Mouse (Mus musculus) cortical plate, adult 2 months (tissue): ENCODE results near the gene Prr14l. TPM values are rescaled to one million over a fixed set of nuclear protein-coding genes. Genes with fewer than 3 reads are reported as not detected.
A peak's percentile ranks its signal among the peaks of the same experiment; 100 is the strongest.
"Not testable (repeated sequence)": the region's sequence is repeated elsewhere in the genome, so short reads cannot be mapped to it uniquely, and the experiment has no call there.

Source experiments
- H3K27ac ChIP-seq: fragments of 200-500 bp; 2 replicates; pipeline ENCODE4 v1.5.1; 2012; ENCODE audit warnings: low read length, control low read depth, inconsistent platforms; ENCODE audit not compliant: insufficient read depth
- H3K4me1 ChIP-seq: fragments of 200-500 bp; 2 replicates; pipeline ENCODE4 v1.6.1; 2011; ENCODE audit warnings: low read length; ENCODE audit not compliant: control insufficient read depth, insufficient read depth
- H3K4me3 ChIP-seq: fragments of 200-500 bp; 2 replicates; pipeline ENCODE4 v1.5.1; 2011; ENCODE audit warnings: mild to moderate bottlenecking, low read length, control low read depth; ENCODE audit not compliant: insufficient read depth
- CTCF ChIP-seq: fragments of 200-500 bp; IDR thresholded peaks from 2 replicates; pipeline ENCODE4 v1.5.1; 2011; ENCODE audit warnings: mild to moderate bottlenecking, control low read depth, low read length; ENCODE audit not compliant: insufficient read depth; ENCODE audit errors: extremely low read depth
- POLR2A ChIP-seq: fragments of 200-500 bp; IDR thresholded peaks from 2 replicates; pipeline ENCODE4 v1.6.1; 2011; ENCODE audit warnings: mild to moderate bottlenecking, low read length, control low read depth; ENCODE audit not compliant: insufficient read depth; ENCODE audit errors: extremely low read depth
- polyA plus RNA-seq: library from polyadenylated mRNA; depleted of rRNA; stranded (reverse); fragments of >200 nt; gene quantifications from 2 replicates; pipeline ENCODE4 v1.2.3, GENCODE M21; 2012

The Prr14l gene
- polyA plus RNA-seq, 1 experiment = 16.0 TPM

DNA sequence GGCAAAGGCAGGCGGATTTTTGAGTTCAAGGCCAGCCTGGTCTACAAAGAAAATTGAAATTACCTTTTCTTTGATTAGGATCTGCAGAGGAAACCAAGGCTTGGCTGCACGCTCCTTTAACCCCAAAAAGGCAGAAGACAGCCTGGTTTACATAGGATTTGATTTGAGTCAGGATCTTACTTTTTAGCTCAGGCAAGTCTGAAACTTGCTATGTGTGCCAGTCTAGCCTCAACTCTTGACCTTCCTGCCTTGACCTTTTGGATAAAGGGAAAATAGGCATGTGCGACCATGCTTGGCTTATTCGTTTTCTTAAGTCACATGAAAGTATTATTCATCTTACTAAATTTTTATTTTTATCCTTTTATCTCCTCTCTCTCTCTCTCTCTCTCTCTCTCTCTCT is 762 bp upstream of the Prr14l start:
- no peak overlapping the region for H3K27ac ChIP-seq
- H3K4me3 ChIP-seq = no peak overlapping the region
- H3K4me1 ChIP-seq = peaks cover 2% of the 10 kb centered on the region; the same call in 1 of the 2 replicates
- TF ChIP-seq CTCF (no peak), POLR2A (no peak)

DNA sequence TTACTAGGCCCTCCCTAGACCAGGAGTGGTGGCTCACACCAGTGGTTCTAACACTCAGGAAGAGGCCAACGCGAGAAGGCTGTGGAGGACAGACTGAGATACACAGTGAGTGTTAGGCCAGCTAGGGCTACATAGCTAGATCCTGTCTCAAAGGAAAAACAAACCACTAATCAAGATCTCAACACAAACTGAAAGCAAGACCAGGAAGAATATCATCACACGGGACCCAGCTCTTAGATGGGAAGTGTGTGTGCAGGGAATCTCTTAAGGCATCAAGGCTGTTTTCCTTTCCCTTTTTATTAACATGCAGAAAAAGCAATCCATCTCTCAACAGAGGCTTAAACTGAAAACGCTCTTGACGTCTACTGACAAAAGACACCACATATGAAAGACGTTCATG is 2.0 kb downstream of the Prr14l start:
- Histone ChIP-seq H3K4me3 (no peak overlapping the region; the same call in 1 of the 2 replicates), H3K4me1 (peaks cover 2% of the 10 kb centered on the region; the same call in 1 of the 2 replicates), H3K27ac (no peak overlapping the region)
- no peak for TF ChIP-seq CTCF
- TF ChIP-seq POLR2A = no peak

DNA sequence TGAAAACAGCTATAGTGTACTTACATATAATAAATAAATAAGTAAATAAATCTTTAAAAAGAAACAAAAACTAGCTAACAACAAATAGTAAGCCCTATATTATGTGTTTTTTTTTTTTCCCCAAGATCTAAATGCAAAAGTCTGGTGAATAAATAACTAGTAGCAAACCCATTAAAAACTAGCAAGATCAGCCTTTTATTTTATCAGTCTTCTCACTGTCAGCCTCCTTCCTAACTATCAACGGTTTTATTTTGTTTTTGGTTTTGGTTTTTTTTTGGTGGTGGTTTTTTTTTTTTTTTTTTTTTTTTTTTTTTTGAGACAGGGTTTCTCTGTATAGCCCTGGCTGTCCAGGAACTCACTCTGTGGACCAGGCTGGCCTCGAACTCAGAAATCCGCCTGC is 4.5 kb downstream of the Prr14l start:
- not testable (repeated sequence) for H3K4me1 ChIP-seq, H3K27ac ChIP-seq

DNA sequence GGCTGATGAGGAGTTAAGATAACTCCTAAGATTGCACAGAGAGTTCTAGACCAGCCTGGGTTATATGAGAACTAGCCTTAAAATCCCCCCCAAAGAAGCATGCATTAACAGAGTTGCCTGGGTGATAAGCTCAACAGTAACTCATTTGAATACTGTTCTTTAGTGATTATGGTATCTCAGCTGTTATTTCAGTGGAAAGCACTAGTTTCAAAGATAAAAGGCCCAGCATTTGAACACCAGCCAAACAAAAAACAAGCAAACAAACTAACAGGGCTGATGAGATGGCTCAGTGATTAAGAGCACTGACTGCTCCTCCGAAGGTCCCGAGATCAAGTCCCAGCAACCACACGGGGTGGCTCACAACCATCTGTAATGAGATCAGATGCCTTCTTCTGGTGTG is 4.9 kb downstream of the Prr14l start:
- Histone ChIP-seq H3K4me3 (no peak overlapping the region), H3K4me1 (peaks cover 2% of the 10 kb centered on the region; the same call in 1 of the 2 replicates), H3K27ac (no peak overlapping the region)
- TF ChIP-seq CTCF (no peak), POLR2A (no peak)

More for the DNA sequence above, 4.5 kb downstream of the Prr14l start:
- H3K4me3 ChIP-seq = not testable (repeated sequence)

DNA sequence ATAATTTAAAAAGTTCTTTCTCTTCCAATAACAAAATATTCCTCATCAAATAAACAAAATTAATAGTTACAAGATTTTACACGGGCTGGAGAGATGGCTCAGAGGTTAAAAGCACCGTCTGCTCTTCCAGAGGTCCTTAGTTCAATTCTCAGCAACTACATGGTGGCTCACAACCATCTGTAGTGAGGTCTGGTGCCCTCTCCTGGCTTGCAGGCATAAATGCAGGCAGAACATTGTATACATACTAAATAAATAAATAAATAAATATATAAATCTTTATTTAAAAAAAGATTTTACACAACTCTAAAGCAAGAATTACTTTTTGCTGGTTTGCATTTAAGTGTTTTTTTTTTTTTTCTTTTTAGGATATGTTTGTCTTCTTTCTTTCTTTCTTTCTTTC is 14.0 kb downstream of the Prr14l start:
- Histone ChIP-seq H3K4me1 (peaks cover 1% of the 10 kb centered on the region; the same call in 1 of the 2 replicates), H3K27ac (no peak overlapping the region), H3K4me3 (no peak overlapping the region)
- TF ChIP-seq CTCF = no peak
- TF ChIP-seq POLR2A = no peak

- TF ChIP-seq POLR2A (no peak), CTCF (no peak)
- no peak overlapping the region for H3K4me3 ChIP-seq
- peaks cover 1% of the 10 kb centered on the region; the same call in 1 of the 2 replicates for H3K4me1 ChIP-seq
- H3K27ac ChIP-seq = no peak overlapping the region
Measured at GRCm38 (mm10) chr5:32836976-32837375, 17.1 kb downstream of the Prr14l start.

DNA sequence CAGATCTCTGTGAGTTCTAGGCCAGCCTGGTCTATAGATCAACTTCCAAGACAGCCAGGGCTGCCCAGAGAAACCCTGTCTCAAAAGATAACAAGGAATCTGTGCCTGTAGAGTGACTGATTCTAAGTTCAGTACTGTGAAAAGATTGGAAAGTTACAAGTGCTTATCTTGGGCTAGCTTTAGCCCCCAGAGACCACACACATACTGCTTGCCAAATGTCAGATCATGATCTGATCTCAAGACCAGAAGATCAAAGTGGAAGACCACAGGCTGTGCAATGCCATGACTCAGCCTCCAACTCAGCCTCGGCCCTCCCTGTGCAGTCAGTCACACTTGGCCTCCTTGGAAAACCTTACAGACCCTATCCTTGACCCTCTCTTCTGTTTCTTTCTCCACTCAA is 19.6 kb downstream of the Prr14l start:
- Histone ChIP-seq H3K4me1 (peaks cover 1% of the 10 kb centered on the region; the same call in 1 of the 2 replicates), H3K27ac (no peak overlapping the region), H3K4me3 (no peak overlapping the region)
- TF ChIP-seq CTCF (no peak), POLR2A (no peak)

DNA sequence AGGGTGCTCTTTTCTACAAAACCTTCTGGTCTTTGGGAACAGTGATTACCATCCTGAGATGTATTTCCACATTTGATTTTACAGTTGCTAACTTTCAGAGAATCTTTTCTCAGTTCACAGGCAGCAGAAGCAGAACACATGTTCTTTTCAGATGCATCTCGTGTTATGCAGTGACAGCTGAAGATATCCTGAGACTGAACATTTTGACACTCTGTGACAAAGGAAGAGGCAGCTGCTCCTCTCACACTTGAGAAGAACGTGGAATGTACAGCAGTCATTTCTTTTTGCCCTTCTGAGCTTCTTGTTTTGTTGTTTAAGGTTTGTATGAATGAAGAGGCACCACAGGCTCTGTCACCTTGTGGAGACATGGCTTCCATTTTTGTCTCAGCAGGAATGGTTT is 24.0 kb downstream of the Prr14l start:
- no peak for TF ChIP-seq POLR2A
- Histone ChIP-seq H3K27ac (peak overlapping the region; percentile 23; the same call in 1 of the 2 replicates), H3K4me3 (no peak overlapping the region), H3K4me1 (no peaks in the 10 kb centered on the region)

DNA sequence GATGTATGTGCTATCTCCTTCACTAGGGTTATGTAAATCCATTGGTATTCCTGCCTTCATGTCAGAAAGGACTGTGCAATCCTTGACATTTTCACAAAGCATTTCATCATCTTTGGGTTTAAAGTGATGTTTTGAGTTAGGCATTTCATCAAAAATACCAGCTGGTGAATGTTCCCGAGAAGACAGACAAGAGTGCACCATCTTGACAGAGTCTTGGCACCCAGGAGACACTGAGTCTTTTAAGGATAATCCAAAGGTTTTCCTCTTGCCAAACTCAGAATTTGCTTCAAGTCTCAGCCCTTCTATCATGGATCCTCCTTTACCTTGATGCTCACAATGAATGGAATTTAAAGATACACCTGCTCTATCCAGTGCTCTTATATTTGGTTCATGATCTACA is 25.3 kb downstream of the Prr14l start:
- H3K4me3 ChIP-seq, H3K4me1 ChIP-seq, H3K27ac ChIP-seq: not testable (repeated sequence)

GRCm38 (mm10) chr5:32827009-32827408 is 27.0 kb downstream of the Prr14l start, which contains the start of gene Gm20671:
Gene Gm20671, minus strand, starts transcription at chr5:32827109.
- Histone ChIP-seq H3K27ac (no peak within 1 kb of the TSS), H3K4me1 (no peaks in the 10 kb centered on the region), H3K4me3 (no peak within 1 kb of the TSS)
- TF ChIP-seq CTCF = no peak
- no peak for TF ChIP-seq POLR2A

DNA sequence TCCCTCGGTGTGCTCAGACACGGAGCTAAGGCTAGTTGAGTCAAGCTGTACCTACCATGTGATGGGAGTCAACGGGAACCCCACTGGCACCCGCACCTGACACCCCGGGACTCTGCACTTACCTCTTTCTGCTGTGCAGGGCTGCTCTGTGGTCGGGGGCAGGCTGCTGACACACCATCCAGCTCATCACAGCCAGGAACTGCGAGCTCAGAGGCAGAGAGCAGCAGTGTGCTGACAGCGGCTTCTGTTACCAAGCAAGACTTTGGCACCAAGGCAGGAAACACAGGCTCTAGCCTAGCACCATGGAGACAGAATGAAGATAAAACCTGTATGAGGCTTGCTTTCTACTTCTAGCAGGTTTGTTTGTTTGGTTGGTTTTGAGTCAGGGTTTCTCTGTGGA is 33.6 kb downstream of the Prr14l start:
- TF ChIP-seq POLR2A (no peak), CTCF (no peak)
- Histone ChIP-seq H3K4me1 (0 out of 2 replicates have a peak, but pooled peaks cover 3% of the 10 kb centered on the region), H3K4me3 (no peak overlapping the region), H3K27ac (peak overlapping the region; percentile 45; the same call in 1 of the 2 replicates)
